Mouse (Mus musculus): ENCODE results near the gene Bzw2. TPM values are rescaled to one million over a fixed set of nuclear protein-coding genes. Genes with fewer than 3 reads are reported as not detected.

Gene Bzw2
- polyA plus RNA-seq (2017; shearing (Covaris generic)), result 228 TPM

DNA sequence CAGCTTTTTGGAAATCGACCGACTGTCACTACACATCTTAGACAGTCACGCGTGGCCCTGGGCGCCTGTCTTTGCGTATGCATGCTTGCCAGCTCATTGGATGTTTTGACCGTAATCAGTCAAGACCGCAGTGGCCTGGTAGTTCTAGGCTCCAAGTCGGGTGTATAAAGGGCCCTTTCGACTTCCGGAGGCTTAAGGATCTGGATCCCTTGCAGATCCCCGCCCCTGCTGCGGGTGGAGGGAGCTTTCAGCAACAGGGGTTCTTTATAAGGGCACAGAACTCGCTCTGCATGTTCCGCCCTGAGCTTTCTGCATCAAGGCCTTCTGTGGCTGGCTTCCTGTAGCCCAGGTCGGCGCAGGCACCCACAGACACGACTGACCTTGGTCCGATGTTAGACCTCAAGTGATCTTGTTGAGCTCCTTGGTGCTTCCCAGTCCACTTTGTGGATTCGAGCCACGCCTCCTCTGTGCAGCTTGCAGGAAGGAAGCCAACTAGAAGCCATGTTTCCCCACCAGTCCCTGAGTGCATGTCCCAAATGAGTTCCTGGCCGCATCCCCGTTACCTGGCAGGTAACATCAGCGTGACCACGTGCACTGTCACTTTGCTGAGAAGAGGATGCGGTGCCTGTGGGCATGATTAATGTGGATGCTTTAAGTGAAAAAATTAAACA is at the start of gene Bzw2:
Bzw2 (minus strand) TSS at position 443 of the 671 bp plus-strand sequence.

DNA sequence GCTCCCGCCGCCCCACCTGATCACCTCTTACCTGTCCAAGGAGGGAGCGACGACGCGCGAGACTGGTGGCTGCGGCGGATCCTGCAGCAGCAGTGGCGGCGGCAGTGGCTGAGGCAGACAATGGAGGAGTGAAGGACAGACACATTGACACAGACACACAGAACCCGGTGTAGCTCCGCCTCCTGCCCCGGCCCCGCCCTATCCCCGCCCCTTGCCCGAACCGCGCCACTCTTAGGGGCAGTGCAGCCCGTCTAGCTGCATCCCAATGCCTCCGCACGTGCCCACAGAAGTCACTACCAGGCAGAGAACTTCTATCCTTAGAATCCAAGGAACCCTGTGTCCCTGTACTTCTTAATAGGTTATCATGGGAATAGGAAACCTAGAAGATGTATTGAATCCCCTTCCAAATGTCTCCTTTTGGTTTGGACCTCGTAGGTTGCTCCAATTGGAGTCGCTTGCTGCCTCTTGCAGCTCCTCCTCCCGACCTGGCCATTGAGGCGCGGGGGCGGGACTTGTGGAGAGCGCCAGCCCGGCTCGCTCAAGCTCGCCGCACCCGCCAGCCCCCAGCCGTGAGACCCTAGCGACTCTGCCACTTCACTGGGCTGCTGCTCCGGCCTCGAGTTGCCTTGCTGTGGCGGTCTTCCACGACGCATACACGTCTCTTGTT is 1.1 kb downstream of the Bzw2 start, which contains the start of gene Ankmy2:
Ankmy2 (plus strand) TSS at position 478 of the 667 bp plus-strand sequence.

DNA sequence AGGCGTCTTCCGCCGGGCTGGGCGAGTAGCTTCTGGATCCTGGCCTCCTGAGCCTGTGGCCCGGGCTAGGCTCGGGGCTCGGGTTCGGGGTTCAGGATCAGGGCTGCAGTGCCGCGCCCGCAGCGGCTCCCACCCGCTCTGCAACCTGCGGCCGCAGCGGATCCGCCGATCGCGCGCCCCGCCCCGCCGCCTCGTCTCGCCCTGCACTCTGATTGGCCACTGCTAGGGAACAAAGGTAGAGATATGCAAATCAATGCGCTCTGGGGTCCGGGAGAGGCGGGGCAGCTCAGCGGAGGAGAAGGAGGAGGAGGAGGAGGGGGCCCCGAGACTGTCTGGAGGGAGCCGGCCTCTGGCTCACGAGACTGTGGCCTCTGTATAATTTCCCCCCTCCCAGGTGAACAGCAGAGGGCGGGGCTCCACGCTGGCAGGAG is 115.5 kb downstream of the Bzw2 start, which contains the start of gene Tspan13:
Tspan13 (minus strand) TSS at position 153 of the 431 bp plus-strand sequence.

Other genes with a start within 250 kb of the Bzw2 start
- 0.33 TPM for gene Agr3, start 232.5 kb downstream of the Bzw2 start, polyA plus RNA-seq (2017; shearing (Covaris generic))
- not detected for gene Agr2, start 165.2 kb downstream of the Bzw2 start, polyA plus RNA-seq (2017; shearing (Covaris generic))
- 271 TPM for gene Tspan13, start 115.6 kb downstream of the Bzw2 start, polyA plus RNA-seq (2017; shearing (Covaris generic))
- gene Ankmy2, start 966 bp downstream of the Bzw2 start, polyA plus RNA-seq (2017; shearing (Covaris generic)), result 57.3 TPM
- not detected for gene Lrrc72, start 95.3 kb upstream of the Bzw2 start, polyA plus RNA-seq (2017; shearing (Covaris generic))
- gene Sostdc1, start 156.1 kb upstream of the Bzw2 start, polyA plus RNA-seq (2017; shearing (Covaris generic)), result 20.8 TPM
- 3.4 TPM for gene Ispd, start 223.4 kb upstream of the Bzw2 start, polyA plus RNA-seq (2017; shearing (Covaris generic))
- not detected for gene D630036H23Rik, start 224.1 kb upstream of the Bzw2 start, polyA plus RNA-seq (2017; shearing (Covaris generic))